Mouse (Mus musculus) testis, adult 2 months (tissue): ENCODE results near the gene Senp1.

Experiments used
- CTCF ChIP-seq: fragments of 200-500 bp; IDR thresholded peaks from 2 replicates; pipeline ENCODE4 v1.5.1; 2012; ENCODE audit warnings: low read depth, mild to moderate bottlenecking, inconsistent platforms, low read length, moderate library complexity; ENCODE audit not compliant: control insufficient read depth, insufficient read depth, insufficient replicate concordance
- POLR2A ChIP-seq: fragments of 200-500 bp; IDR thresholded peaks from 2 replicates; pipeline ENCODE4 v1.6.1; 2012; ENCODE audit warnings: low read depth, mild to moderate bottlenecking, inconsistent platforms, low read length, moderate library complexity; ENCODE audit not compliant: control insufficient read depth

DNA sequence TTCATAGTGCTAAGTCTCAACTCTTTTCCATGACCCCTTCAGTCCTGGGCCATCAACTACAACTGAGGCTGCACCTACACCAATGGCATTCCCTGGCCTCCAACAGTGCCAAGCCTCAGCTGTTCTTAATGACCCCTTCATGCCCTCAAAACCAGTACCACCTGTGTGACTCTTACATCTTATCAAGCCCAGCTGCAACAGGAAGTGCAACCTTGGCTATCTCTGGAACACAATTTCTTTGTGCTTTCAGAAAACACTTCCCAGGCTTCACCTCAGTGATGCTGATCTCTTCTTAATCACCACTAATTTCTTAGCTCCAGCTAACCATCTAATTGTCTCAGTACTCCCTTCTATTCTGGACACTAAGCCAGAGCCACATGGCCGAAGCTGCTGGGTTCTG lies 4.7 kb downstream of the Senp1 start:
- no peak for TF ChIP-seq POLR2A
- TF ChIP-seq CTCF: no peak
